Mouse (Mus musculus) C2C12 (cell line): ENCODE data around the gene Edil3.

ENCODE experiments used
- CEBPB ChIP-seq: IDR thresholded peaks from one replicate; pipeline ENCODE4 v1.6.1; 2011; ENCODE audit warnings: low read depth, mild to moderate bottlenecking, control low read depth, moderate library complexity
- CTCF ChIP-seq: IDR thresholded peaks from one replicate; pipeline ENCODE4 v1.5.1; 2011; ENCODE audit not compliant: control insufficient read depth, insufficient read depth, insufficient read length
- MYOD1 ChIP-seq: IDR thresholded peaks from one replicate; pipeline ENCODE4 v1.6.1; 2011; ENCODE audit warnings: low read depth; ENCODE audit not compliant: control insufficient read depth, insufficient read length

GRCm38 (mm10) chr13:89012500-89012899 lies 191.2 kb downstream of the Edil3 start:
- TF ChIP-seq CTCF (no peak), CEBPB (no peak), MYOD1 (no peak)
